Mouse (Mus musculus): Measurements from ENCODE around the gene Trrap. TPM values are rescaled to one million over a fixed set of nuclear protein-coding genes. Genes with fewer than 3 reads are reported as not detected.

Trrap gene
- polyA plus RNA-seq, 1 experiment from 2014 or later = 68.8 TPM

DNA sequence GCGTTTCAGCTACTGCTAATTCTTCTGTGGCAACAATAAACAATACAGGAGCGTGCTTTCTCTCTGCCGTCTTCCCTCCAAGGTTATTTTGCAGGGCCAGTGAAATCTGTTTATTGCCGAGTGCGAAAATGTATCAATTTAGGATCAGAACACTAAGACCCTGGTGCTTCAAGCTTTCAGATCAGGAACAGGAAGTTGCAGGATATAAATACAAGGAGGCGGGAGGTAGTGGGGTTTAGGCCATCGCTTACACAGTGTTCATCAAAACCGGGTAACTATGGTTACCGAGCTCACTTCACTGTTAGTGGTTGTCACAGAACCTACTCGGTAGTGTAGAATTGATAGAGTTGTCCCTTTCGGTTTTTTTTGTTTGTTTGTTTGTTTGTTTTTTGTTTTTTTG is 886 bp upstream of the Trrap start:
- Histone ChIP-seq H3K27ac (replicated peaks; ENCODE audit: low read depth, low read length) (no peak overlapping the region), H3K27me3 (replicated peaks; ENCODE audit: control insufficient read depth, insufficient read depth, low read length) (peaks cover 13% of the 10 kb centered on the region), H3K4me1 (ENCODE audit: control insufficient read depth, insufficient read depth, low read length) (peaks cover 6% of the 10 kb centered on the region; the same call in 1 of the 2 replicates), H3K9ac (ENCODE audit: low read depth, low read length) (no peak overlapping the region), H3K9me3 (ENCODE audit: control insufficient read depth, low read length) (no peaks in the 10 kb centered on the region), H3K4me2 (ENCODE audit: low read depth, low read length) (no peak overlapping the region), H3K36me3 (ENCODE audit: control insufficient read depth, insufficient read depth, low read length) (peaks cover 10% of the 10 kb centered on the region), H3K4me3 (ENCODE audit: low read depth, low read length) (no peak overlapping the region)
- ATAC-seq (ENCODE audit: low read depth) = no peak
- no peak for DNase-seq (ENCODE audit: low spot score)
- WGBS = 85% methylated on average over 11 of the region's 11 CpGs

DNA sequence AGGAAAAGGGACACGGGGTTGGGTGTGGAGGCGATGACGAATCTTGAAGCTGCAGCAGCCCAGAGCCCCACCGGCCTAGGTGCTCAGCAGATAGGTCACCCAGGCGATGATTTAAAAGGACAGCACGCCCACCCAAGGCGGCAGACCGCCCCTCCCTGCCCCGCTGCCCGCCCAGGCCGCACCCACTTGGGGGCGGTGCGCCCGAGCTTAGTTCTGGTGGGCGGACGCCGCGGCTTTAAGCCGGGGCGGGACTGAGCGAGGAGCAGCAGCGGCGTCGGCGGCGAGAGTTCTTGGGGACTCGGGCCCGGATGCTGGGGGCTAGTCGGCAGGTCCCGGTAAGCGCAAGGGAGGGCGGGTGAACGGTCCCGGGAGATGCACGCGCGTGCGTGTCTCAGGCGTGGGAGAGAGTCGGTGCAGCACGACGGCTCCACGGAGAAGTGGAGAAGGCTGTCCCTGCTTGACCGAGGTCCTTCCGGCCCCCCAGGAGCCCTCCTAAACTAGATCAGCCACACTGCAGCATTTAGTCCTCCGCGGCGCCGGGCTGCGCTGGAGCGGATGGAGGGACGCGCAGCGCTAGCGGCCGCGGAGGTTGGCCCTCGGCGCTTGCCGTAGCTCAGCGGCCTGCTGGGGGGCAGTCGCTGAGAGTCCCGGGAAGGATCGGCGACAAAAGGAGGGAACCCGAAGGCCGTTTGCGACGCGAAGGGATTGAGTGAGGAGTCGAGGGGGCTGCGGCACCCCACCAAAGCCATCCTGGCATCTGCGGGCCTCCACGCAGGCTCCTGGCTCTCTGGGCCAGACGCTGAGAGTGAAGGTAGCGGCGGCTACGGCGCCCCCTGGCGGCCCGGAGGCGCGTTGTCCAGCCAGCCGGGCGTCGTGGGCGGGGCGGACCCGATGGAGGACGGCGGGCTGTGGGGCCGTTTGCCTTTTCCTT is 644 bp downstream of the Trrap start:
- Histone ChIP-seq H3K36me3 (ENCODE audit: control insufficient read depth, insufficient read depth, low read length) (peaks cover 21% of the 10 kb centered on the region), H3K9ac (ENCODE audit: low read depth, low read length) (peak overlapping the region; percentile 97), H3K9me3 (ENCODE audit: control insufficient read depth, low read length) (no peaks in the 10 kb centered on the region), H3K4me1 (ENCODE audit: control insufficient read depth, insufficient read depth, low read length) (peaks cover 6% of the 10 kb centered on the region; the same call in 1 of the 2 replicates), H3K27me3 (replicated peaks; ENCODE audit: control insufficient read depth, insufficient read depth, low read length) (no peaks in the 10 kb centered on the region), H3K4me2 (ENCODE audit: low read depth, low read length) (peak overlapping the region; percentile 65), H3K4me3 (ENCODE audit: low read depth, low read length) (peak overlapping the region; percentile 96), H3K27ac (replicated peaks; ENCODE audit: low read depth, low read length) (peak overlapping the region; percentile 97)
- WGBS = 0% methylated on average over 40 of the region's 92 CpGs
- DNase-seq (ENCODE audit: low spot score) (peak; percentile 96), ATAC-seq (ENCODE audit: low read depth) (peak; percentile 94)

DNA sequence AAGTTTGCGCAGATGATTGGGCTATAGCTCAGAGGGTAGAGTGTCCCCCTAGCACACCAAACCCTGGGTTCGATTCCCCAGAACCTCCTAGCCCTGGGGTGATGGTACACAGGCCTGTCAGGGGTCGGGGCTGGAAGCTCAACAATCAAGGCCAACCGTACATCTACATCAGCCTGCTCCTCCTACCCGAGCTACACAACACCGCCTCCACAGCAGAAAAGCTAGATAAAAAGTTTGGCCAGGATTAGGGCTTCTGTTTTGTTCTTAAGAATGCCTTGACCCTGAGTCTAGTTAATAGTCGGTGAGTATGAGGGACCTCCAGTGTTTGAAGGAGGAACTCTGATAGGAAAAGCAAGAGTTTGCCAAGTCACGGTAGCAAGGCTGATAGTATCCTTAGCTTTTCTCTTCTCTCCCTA is 1.5 kb downstream of the Trrap start:
- peak overlapping the region; percentile 96 for H3K4me3 ChIP-seq (ENCODE audit: low read depth, low read length)
- H3K27me3 ChIP-seq (replicated peaks; ENCODE audit: control insufficient read depth, insufficient read depth, low read length) = no peaks in the 10 kb centered on the region
- no peaks in the 10 kb centered on the region for H3K9me3 ChIP-seq (ENCODE audit: control insufficient read depth, low read length)
- DNase-seq (ENCODE audit: low spot score) = no peak
- ATAC-seq (ENCODE audit: low read depth) = no peak
- WGBS = 25% methylated on average over 8 of the region's 8 CpGs
- H3K27ac ChIP-seq (replicated peaks; ENCODE audit: low read depth, low read length) = peak overlapping the region; percentile 97; the same call in 1 of the 2 replicates
- H3K4me1 ChIP-seq (ENCODE audit: control insufficient read depth, insufficient read depth, low read length) = peaks cover 6% of the 10 kb centered on the region; the same call in 1 of the 2 replicates
- H3K9ac ChIP-seq (ENCODE audit: low read depth, low read length) = peak overlapping the region; percentile 97
- peak overlapping the region; percentile 65 for H3K4me2 ChIP-seq (ENCODE audit: low read depth, low read length)
- H3K36me3 ChIP-seq (ENCODE audit: control insufficient read depth, insufficient read depth, low read length) = peaks cover 30% of the 10 kb centered on the region

DNA sequence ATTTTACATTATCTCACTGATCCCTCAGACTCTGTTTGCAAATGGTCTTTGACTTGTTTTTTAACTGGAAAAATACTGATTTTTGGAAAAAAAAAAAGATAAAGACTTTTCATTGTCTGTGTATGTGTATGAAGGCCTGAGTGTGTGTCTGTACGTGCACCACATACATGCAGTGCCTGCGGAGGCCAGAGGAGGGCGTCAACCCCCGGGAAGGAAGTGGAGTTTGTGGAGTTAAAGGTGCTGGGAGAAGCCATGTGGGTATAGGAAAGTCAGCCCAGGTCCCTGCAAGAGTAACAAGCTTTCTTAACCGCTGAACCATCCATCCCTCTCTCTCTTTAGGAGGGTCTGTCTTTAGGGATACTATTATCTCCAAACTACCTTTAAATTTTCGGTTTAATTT is 5.7 kb downstream of the Trrap start:
- H3K4me1 ChIP-seq (ENCODE audit: control insufficient read depth, insufficient read depth, low read length) = peaks cover 6% of the 10 kb centered on the region; the same call in 1 of the 2 replicates
- H3K9me3 ChIP-seq (ENCODE audit: control insufficient read depth, low read length) = no peaks in the 10 kb centered on the region
- WGBS = 95% methylated on average over 6 of the region's 6 CpGs
- no peak overlapping the region for H3K4me3 ChIP-seq (ENCODE audit: low read depth, low read length)
- ATAC-seq (ENCODE audit: low read depth) = no peak
- no peak overlapping the region for H3K9ac ChIP-seq (ENCODE audit: low read depth, low read length)
- DNase-seq (ENCODE audit: low spot score) = no peak
- no peak overlapping the region for H3K27ac ChIP-seq (replicated peaks; ENCODE audit: low read depth, low read length)
- H3K4me2 ChIP-seq (ENCODE audit: low read depth, low read length) = no peak overlapping the region
- no peaks in the 10 kb centered on the region for H3K27me3 ChIP-seq (replicated peaks; ENCODE audit: control insufficient read depth, insufficient read depth, low read length)
- peaks cover 67% of the 10 kb centered on the region for H3K36me3 ChIP-seq (ENCODE audit: control insufficient read depth, insufficient read depth, low read length)

DNA sequence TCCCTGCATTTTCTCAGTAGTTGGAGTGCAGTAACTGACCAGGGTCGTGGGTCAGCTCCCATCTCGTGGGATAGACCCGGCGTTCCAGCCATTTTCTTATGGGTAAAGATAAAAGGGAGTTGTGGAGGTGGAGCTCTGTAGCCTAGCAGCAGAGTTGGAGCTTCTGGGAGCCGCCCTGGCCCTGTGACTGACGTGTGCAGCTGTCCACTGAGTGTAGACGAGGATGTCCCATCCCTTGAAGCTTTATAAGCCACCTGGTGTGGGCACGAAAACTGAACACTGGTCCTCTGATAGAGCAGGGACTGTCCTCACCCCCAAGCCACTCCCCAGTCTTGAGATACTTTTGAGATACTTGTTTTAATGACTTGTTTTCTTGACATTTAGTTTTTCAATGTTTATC is 13.1 kb downstream of the Trrap start:
- Histone ChIP-seq H3K9ac (ENCODE audit: low read depth, low read length) (no peak overlapping the region), H3K4me2 (ENCODE audit: low read depth, low read length) (no peak overlapping the region), H3K27ac (replicated peaks; ENCODE audit: low read depth, low read length) (no peak overlapping the region), H3K4me1 (ENCODE audit: control insufficient read depth, insufficient read depth, low read length) (no peaks in the 10 kb centered on the region), H3K36me3 (ENCODE audit: control insufficient read depth, insufficient read depth, low read length) (peaks cover 99% of the 10 kb centered on the region), H3K27me3 (replicated peaks; ENCODE audit: control insufficient read depth, insufficient read depth, low read length) (no peaks in the 10 kb centered on the region), H3K4me3 (ENCODE audit: low read depth, low read length) (no peak overlapping the region), H3K9me3 (ENCODE audit: control insufficient read depth, low read length) (no peaks in the 10 kb centered on the region)
- ATAC-seq (ENCODE audit: low read depth) = no peak
- DNase-seq (ENCODE audit: low spot score) = no peak
- 80% methylated on average over 8 of the region's 8 CpGs for WGBS

DNA sequence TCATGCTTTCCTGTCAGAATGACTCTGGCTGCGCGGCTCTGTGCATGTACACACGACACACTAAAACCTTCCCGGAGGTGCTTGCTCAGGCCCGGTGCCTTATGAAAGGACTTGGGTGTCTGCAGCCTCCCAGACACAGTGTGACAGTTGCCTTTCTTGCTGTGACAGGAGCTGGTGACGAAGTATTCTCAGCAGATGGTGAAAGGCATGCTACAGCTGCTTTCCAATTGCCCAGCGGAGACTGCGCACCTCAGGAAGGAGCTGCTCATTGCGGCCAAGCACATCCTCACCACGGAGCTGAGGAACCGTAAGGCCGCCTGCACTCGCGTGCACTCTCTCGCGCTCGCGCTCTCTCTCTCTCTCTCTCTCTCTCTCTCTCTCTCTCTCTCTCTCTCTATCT is 18.9 kb downstream of the Trrap start:
- no peak overlapping the region for H3K4me2 ChIP-seq (ENCODE audit: low read depth, low read length)
- no peak for ATAC-seq (ENCODE audit: low read depth)
- WGBS = 97% methylated on average over 16 of the region's 18 CpGs

DNA sequence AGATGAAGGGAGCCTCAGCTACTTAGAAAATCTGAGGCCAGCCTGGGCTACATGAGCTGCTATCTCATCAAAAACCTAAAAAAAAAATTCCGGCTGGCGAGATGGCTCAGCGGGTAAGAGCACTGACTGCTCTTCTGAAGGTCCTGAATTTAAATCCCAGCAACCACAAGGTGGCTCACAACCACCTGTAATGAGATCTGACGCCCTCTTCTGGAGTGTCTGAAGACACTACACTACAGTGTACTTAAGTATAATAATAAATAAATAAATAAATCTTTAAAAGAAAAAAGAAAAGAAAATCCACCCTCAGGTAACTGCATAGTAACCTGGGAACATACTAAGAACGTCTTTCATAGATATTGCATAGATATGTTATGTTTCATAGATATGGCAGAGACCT is 25.8 kb downstream of the Trrap start:
- WGBS = 84% methylated on average over 5 of the region's 5 CpGs
- no peak overlapping the region for H3K9ac ChIP-seq (ENCODE audit: low read depth, low read length)
- ATAC-seq (ENCODE audit: low read depth) = no peak
- H3K4me1 ChIP-seq (ENCODE audit: control insufficient read depth, insufficient read depth, low read length) = no peaks in the 10 kb centered on the region
- H3K4me2 ChIP-seq (ENCODE audit: low read depth, low read length) = no peak overlapping the region
- H3K27ac ChIP-seq (replicated peaks; ENCODE audit: low read depth, low read length) = no peak overlapping the region
- no peak overlapping the region for H3K4me3 ChIP-seq (ENCODE audit: low read depth, low read length)
- H3K27me3 ChIP-seq (replicated peaks; ENCODE audit: control insufficient read depth, insufficient read depth, low read length) = no peaks in the 10 kb centered on the region
- DNase-seq (ENCODE audit: low spot score) = no peak
- H3K36me3 ChIP-seq (ENCODE audit: control insufficient read depth, insufficient read depth, low read length) = peaks cover 100% of the 10 kb centered on the region
- no peaks in the 10 kb centered on the region for H3K9me3 ChIP-seq (ENCODE audit: control insufficient read depth, low read length)

More for the DNA sequence above, 18.9 kb downstream of the Trrap start:
- Histone ChIP-seq H3K9ac (ENCODE audit: low read depth, low read length) (no peak overlapping the region), H3K27ac (replicated peaks; ENCODE audit: low read depth, low read length) (no peak overlapping the region), H3K36me3 (ENCODE audit: control insufficient read depth, insufficient read depth, low read length) (peaks cover 96% of the 10 kb centered on the region), H3K4me1 (ENCODE audit: control insufficient read depth, insufficient read depth, low read length) (no peaks in the 10 kb centered on the region), H3K9me3 (ENCODE audit: control insufficient read depth, low read length) (no peaks in the 10 kb centered on the region), H3K27me3 (replicated peaks; ENCODE audit: control insufficient read depth, insufficient read depth, low read length) (no peaks in the 10 kb centered on the region), H3K4me3 (ENCODE audit: low read depth, low read length) (no peak overlapping the region)
- DNase-seq (ENCODE audit: low spot score) = no peak

DNA sequence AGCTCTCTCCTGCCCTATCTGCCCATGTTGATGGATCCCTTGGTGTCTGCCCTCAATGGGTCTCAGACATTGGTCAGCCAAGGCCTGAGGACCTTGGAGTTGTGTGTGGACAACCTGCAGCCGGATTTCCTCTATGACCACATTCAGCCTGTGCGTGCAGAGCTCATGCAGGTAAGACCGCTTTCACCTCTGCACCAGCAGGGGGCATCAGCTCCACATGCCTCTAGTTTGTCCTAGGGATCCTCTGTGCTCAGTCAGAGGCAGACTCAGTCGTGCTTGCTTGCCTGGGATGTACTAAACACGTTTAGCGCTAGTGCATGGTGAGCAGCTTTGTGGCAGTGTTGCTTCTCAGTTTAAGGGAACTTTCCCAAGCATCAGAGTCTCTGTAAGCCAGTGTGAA is 27.2 kb downstream of the Trrap start:
- Histone ChIP-seq H3K9ac (ENCODE audit: low read depth, low read length) (no peak overlapping the region), H3K36me3 (ENCODE audit: control insufficient read depth, insufficient read depth, low read length) (peaks cover 100% of the 10 kb centered on the region), H3K9me3 (ENCODE audit: control insufficient read depth, low read length) (no peaks in the 10 kb centered on the region), H3K4me1 (ENCODE audit: control insufficient read depth, insufficient read depth, low read length) (no peaks in the 10 kb centered on the region), H3K4me3 (ENCODE audit: low read depth, low read length) (no peak overlapping the region), H3K27me3 (replicated peaks; ENCODE audit: control insufficient read depth, insufficient read depth, low read length) (no peaks in the 10 kb centered on the region), H3K27ac (replicated peaks; ENCODE audit: low read depth, low read length) (no peak overlapping the region), H3K4me2 (ENCODE audit: low read depth, low read length) (no peak overlapping the region)
- DNase-seq (ENCODE audit: low spot score) = peak; percentile 9
- 74% methylated on average over 6 of the region's 6 CpGs for whole genome bisulfite sequencing
- no peak for ATAC-seq (ENCODE audit: low read depth)

DNA sequence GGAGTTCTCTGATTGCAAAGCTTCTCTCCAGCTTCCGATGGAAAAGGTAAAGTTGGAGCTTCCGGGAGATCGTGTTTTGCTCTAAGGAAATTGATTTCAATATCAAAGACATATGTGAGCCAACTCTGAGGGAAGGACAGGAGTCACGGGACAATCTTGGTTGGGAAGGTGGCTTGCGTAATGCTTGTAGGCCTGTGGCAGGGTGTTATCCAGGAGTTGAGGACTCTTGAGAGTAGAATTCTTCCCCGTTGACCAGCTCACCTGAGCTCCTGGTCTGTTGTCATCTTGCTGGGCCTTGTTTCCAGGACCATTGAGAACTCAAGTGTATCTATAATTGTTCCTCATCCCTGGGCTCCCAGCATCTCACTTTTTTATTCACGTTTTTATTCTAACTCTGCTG is 29.6 kb downstream of the Trrap start:
- WGBS = 87% methylated on average over 7 of the region's 7 CpGs

More for the DNA sequence above, 29.6 kb downstream of the Trrap start:
- ATAC-seq (ENCODE audit: low read depth) = no peak
- Histone ChIP-seq H3K9me3 (ENCODE audit: control insufficient read depth, low read length) (no peaks in the 10 kb centered on the region), H3K4me2 (ENCODE audit: low read depth, low read length) (no peak overlapping the region), H3K4me1 (ENCODE audit: control insufficient read depth, insufficient read depth, low read length) (no peaks in the 10 kb centered on the region), H3K27ac (replicated peaks; ENCODE audit: low read depth, low read length) (no peak overlapping the region), H3K4me3 (ENCODE audit: low read depth, low read length) (no peak overlapping the region), H3K9ac (ENCODE audit: low read depth, low read length) (no peak overlapping the region), H3K36me3 (ENCODE audit: control insufficient read depth, insufficient read depth, low read length) (peaks cover 100% of the 10 kb centered on the region), H3K27me3 (replicated peaks; ENCODE audit: control insufficient read depth, insufficient read depth, low read length) (no peaks in the 10 kb centered on the region)
- no peak for DNase-seq (ENCODE audit: low spot score)

Data from embryonic facial prominence, embryonic 14.5 days (tissue).